In genomic region chr3:89084133-89084532, GRCm38 (mm10) we compare ENCODE assay signal across 40 mouse cellular contexts. TPM values are rescaled to one million over a fixed set of nuclear protein-coding genes. Genes with fewer than 3 reads are reported as not detected.
"Had no signal": no experiment of that assay in that cellular context is flagged by ENCODE, and none has a peak within 500 bp of the region (broad histone marks: within the 10 kb centered on the region; RNA-seq: fewer than 3 reads in every experiment).

No protein-coding gene starts in this region.

- H3K4me2 ChIP-seq: heart, embryonic 12.5 days; hindbrain, embryonic 12.5 days; hindbrain, embryonic 15.5 days; kidney, embryonic 15.5 days; limb, embryonic 13.5 days; limb, embryonic 15.5 days; liver, embryonic 12.5 days had no signal

- H3K9me3 ChIP-seq: heart, embryonic 10.5 days; heart, embryonic 12.5 days; hindbrain, embryonic 10.5 days; hindbrain, embryonic 12.5 days; hindbrain, embryonic 15.5 days; kidney, embryonic 15.5 days; limb, embryonic 13.5 days; limb, embryonic 15.5 days; liver, embryonic 12.5 days had no signal

- H3K27ac ChIP-seq: gastrocnemius, adult 2 months; heart, embryonic 10.5 days; hindbrain, embryonic 10.5 days; hindbrain, embryonic 12.5 days; hindbrain, embryonic 15.5 days; kidney, embryonic 15.5 days; kidney, postnatal 0 days; limb, embryonic 13.5 days; limb, embryonic 15.5 days; liver, embryonic 12.5 days; liver, embryonic 14.5 days had no signal

- H3K4me3 ChIP-seq: gastrocnemius, adult 2 months; heart, embryonic 10.5 days; heart, embryonic 12.5 days; hindbrain, embryonic 10.5 days; hindbrain, embryonic 12.5 days; hindbrain, embryonic 15.5 days; kidney, embryonic 15.5 days; limb, embryonic 13.5 days; limb, embryonic 15.5 days; liver, embryonic 12.5 days had no signal

- H3K9ac ChIP-seq: heart, embryonic 12.5 days; hindbrain, embryonic 12.5 days; hindbrain, embryonic 15.5 days; kidney, embryonic 15.5 days; limb, embryonic 13.5 days; limb, embryonic 15.5 days; liver, embryonic 12.5 days; liver, embryonic 14.5 days had no signal

- ATAC-seq: intestine, embryonic 16.5 days; liver, embryonic 12.5 days had no signal

- DNase-seq: gastrocnemius, adult 2 months; gastrocnemius, postnatal 10 days; gastrocnemius, postnatal 25 days; heart, adult 18-20 months; heart, postnatal 10 days; heart, postnatal 4 days; kidney, adult 11 months; kidney, adult 2 months; kidney, adult 9 months; kidney, postnatal 14 days; kidney, postnatal 36 days; layer of hippocampus, adult 9-11 months; layer of hippocampus, postnatal 36 days; left cerebral cortex, postnatal 4 days had no signal

- H3K27me3 ChIP-seq: hindbrain, embryonic 15.5 days; kidney, embryonic 15.5 days; limb, embryonic 15.5 days had no signal

RNA-seq across cellular contexts. Expression of gene Gm43738, which starts 16.8 kb away (rescaled TPM):
- total RNA-seq: gastrocnemius, adult 2 months; gastrocnemius, postnatal 10 days; gastrocnemius, postnatal 25 days; gastrocnemius, postnatal 4 days; granulocyte monocyte progenitor cell, adult 5-6 weeks; heart, adult 18-20 months; heart, adult 8-10 months; heart, postnatal 10 days; heart, postnatal 25 days; heart, postnatal 4 days; layer of hippocampus, adult 18-20 months; layer of hippocampus, postnatal 14 days; layer of hippocampus, postnatal 36 days; left cerebral cortex, adult 18-20 months; left cerebral cortex, postnatal 25 days; left cerebral cortex, postnatal 4 days; liver, adult 2 months had no signal
- polyA plus RNA-seq: heart, embryonic 10.5 days; heart, embryonic 12.5 days; heart, embryonic 14.5 days; heart, embryonic 16.5 days; hindbrain, embryonic 12.5 days; hindbrain, embryonic 15.5 days; intestine, embryonic 16.5 days; kidney, adult 2 months; kidney, embryonic 15.5 days; kidney, postnatal 0 days; large intestine, adult 2 months; limb, embryonic 11.5 days; limb, embryonic 13.5 days; limb, embryonic 15.5 days had no signal

RNA-seq across cellular contexts. Expression of gene Pklr, which starts 51.8 kb away (rescaled TPM):
- total RNA-seq: gastrocnemius, adult 2 months; gastrocnemius, postnatal 25 days; heart, adult 18-20 months; heart, adult 8-10 months; heart, postnatal 10 days; heart, postnatal 25 days; heart, postnatal 4 days; layer of hippocampus, postnatal 14 days; layer of hippocampus, postnatal 36 days; left cerebral cortex, adult 18-20 months; left cerebral cortex, postnatal 10 days; left cerebral cortex, postnatal 25 days had no signal
- polyA plus RNA-seq: heart, embryonic 14.5 days had no signal
